In genomic region chr10:73921579-73921978, GRCm38 (mm10) we compare ENCODE assay signal across 12 mouse cellular contexts.
DNase-seq lines count a peak whose midpoint lies in the region; ATAC-seq and TF ChIP-seq lines count a peak whose summit lies in the region.
"Had no signal": no experiment of that assay in that cellular context is flagged by ENCODE, and none has a peak within 500 bp of the region (broad histone marks: within the 10 kb centered on the region; RNA-seq: fewer than 3 reads in every experiment).

No protein-coding gene starts in this region.

- TF ChIP-seq CTCF in cerebellum, adult 2 months (IDR thresholded peaks at IDR 0.05; ENCODE audit: borderline replicate concordance, insufficient read depth, low read depth, low read length): no peak; the same call in 1 of the 2 replicates

- DNase-seq in cerebellum, adult 9-10 months: peak; percentile 25
- DNase-seq in cerebellum, adult 2 months: no peak
- peak; percentile 8 for DNase-seq in kidney, postnatal 10 days
- no peak for DNase-seq in kidney, adult 18-20 months
- peak; percentile 27 to 28 for DNase-seq in right cerebral cortex, adult 2 months (ENCODE audit: low spot score in 2 of 2)
- no peak for DNase-seq in right cerebral cortex, postnatal 36 days (ENCODE audit: low spot score in 2 of 2)
- DNase-seq in ovary, postnatal 10 days (ENCODE audit: low spot score): no peak
- DNase-seq: adrenal gland, postnatal 25 days; heart, adult 11 months had no signal

- H3K27me3 ChIP-seq in cerebellum, adult 2 months (ENCODE audit: control insufficient read depth, insufficient read depth, low read length): no peaks in the 10 kb centered on the region
- H3K27me3 ChIP-seq: stomach, embryonic 15.5 days had no signal

- no peaks in the 10 kb centered on the region for H3K4me1 ChIP-seq in cerebellum, adult 2 months (ENCODE audit: control insufficient read depth, insufficient read depth, low read length)
- H3K4me1 ChIP-seq: stomach, embryonic 15.5 days had no signal

- TF ChIP-seq POLR2A in cerebellum, adult 2 months (IDR thresholded peaks at IDR 0.05; ENCODE audit: borderline replicate concordance, insufficient read depth, low read length): no peak

- H3K4me3 ChIP-seq in cerebellum, adult 2 months (replicated peaks; ENCODE audit: insufficient read depth, low read depth, low read length): no peak overlapping the region
- H3K4me3 ChIP-seq: erythroblast, embryonic 14.5 days; stomach, embryonic 15.5 days had no signal

- ATAC-seq in monocyte, adult 5-6 weeks (replicated peaks; ENCODE audit: insufficient number of reproducible peaks, low FRiP score, low TSS enrichment, poor library complexity, severe bottlenecking): no peak

- H3K27ac ChIP-seq in cerebellum, adult 2 months (ENCODE audit: insufficient read depth, low read length): no peak overlapping the region
- H3K27ac ChIP-seq: stomach, embryonic 15.5 days had no signal

- WGBS in cerebellum, adult 2 months: 65% methylated on average over 3 of the region's 3 CpGs

Comparison
In these comparisons a context has a peak if more than half of its experiments do, and no peak if none do; other contexts are left out.
1. DNase-seq: peak in cerebellum, adult 9-10 months (single experiment), kidney, postnatal 10 days (single experiment) and right cerebral cortex, adult 2 months (2 of 2); none in cerebellum, adult 2 months (0 of 2), kidney, adult 18-20 months (single experiment), right cerebral cortex, postnatal 36 days (0 of 2) and ovary, postnatal 10 days (single experiment).